In genomic region chr8:126032776-126033175, GRCm38 (mm10) we compare ENCODE assay signal across 35 mouse cellular contexts. TPM values are rescaled to one million over a fixed set of nuclear protein-coding genes. Genes with fewer than 3 reads are reported as not detected.
DNase-seq lines count a peak whose midpoint lies in the region; ATAC-seq and TF ChIP-seq lines count a peak whose summit lies in the region.
"Had no signal": no experiment of that assay in that cellular context is flagged by ENCODE, and none has a peak within 500 bp of the region (broad histone marks: within the 10 kb centered on the region; RNA-seq: fewer than 3 reads in every experiment).

No protein-coding gene starts in this region.

- peaks cover 11% of the 10 kb centered on the region; the same call in 1 of the 2 replicates for H3K4me1 ChIP-seq in embryonic facial prominence, embryonic 13.5 days
- no peaks in the 10 kb centered on the region for H3K4me1 ChIP-seq in embryonic facial prominence, embryonic 10.5 days
- H3K4me1 ChIP-seq in limb, embryonic 14.5 days (ENCODE audit: control insufficient read depth, insufficient read depth, low read length), result peaks cover under 1% of the 10 kb centered on the region; the same call in 1 of the 2 replicates
- H3K4me1 ChIP-seq in limb, embryonic 10.5 days, result no peaks in the 10 kb centered on the region; the same call in 1 of the 2 replicates
- H3K4me1 ChIP-seq: heart, embryonic 12.5 days; intestine, embryonic 15.5 days; liver, embryonic 13.5 days; megakaryocyte, embryonic 14.5 days; midbrain, embryonic 12.5 days; neural tube, embryonic 12.5 days had no signal

- no peak for ATAC-seq in embryonic facial prominence, embryonic 13.5 days (ENCODE audit: insufficient number of reproducible peaks, insufficient read depth, low FRiP score, low TSS enrichment, low read depth)
- no peak for ATAC-seq in limb, embryonic 14.5 days (ENCODE audit: low FRiP score, low read depth)
- ATAC-seq: CD4-positive, CD25-positive, alpha-beta regulatory T cell, adult 4 months; forebrain, embryonic 16.5 days; intestine, embryonic 15.5 days; lung, postnatal 0 days had no signal

- WGBS in embryonic facial prominence, embryonic 13.5 days, result 62% methylated on average over 6 of the region's 6 CpGs
- 83% methylated on average over 6 of the region's 6 CpGs for WGBS in embryonic facial prominence, embryonic 10.5 days
- 61% methylated on average over 6 of the region's 6 CpGs for WGBS in limb, embryonic 14.5 days
- WGBS in limb, embryonic 10.5 days, result 83% methylated on average over 6 of the region's 6 CpGs

- H3K27me3 ChIP-seq in embryonic facial prominence, embryonic 13.5 days, result no peaks in the 10 kb centered on the region
- H3K27me3 ChIP-seq in embryonic facial prominence, embryonic 10.5 days (replicated peaks; ENCODE audit: low read depth, poor library complexity, severe bottlenecking), result no peaks in the 10 kb centered on the region
- no peaks in the 10 kb centered on the region for H3K27me3 ChIP-seq in limb, embryonic 14.5 days (ENCODE audit: control insufficient read depth, insufficient read depth, low read length)
- H3K27me3 ChIP-seq in limb, embryonic 10.5 days (ENCODE audit: low read depth, poor library complexity, severe bottlenecking), result no peaks in the 10 kb centered on the region
- H3K27me3 ChIP-seq: embryonic facial prominence, embryonic 15.5 days; heart, embryonic 12.5 days; hindbrain, embryonic 15.5 days; intestine, embryonic 15.5 days; limb, embryonic 15.5 days; liver, embryonic 13.5 days; midbrain, embryonic 12.5 days; neural tube, embryonic 12.5 days had no signal

- 0 out of 2 replicates have a peak overlapping the region, but pooled peaks have one; percentile 11 for H3K27ac ChIP-seq in embryonic facial prominence, embryonic 13.5 days
- no peak overlapping the region for H3K27ac ChIP-seq in embryonic facial prominence, embryonic 10.5 days (replicated peaks)
- H3K27ac ChIP-seq in limb, embryonic 14.5 days (replicated peaks; ENCODE audit: low read depth, low read length), result no peak overlapping the region
- no peak overlapping the region for H3K27ac ChIP-seq in limb, embryonic 10.5 days
- H3K27ac ChIP-seq: embryonic facial prominence, embryonic 15.5 days; gastrocnemius, adult 2 months; hindbrain, embryonic 15.5 days; intestine, embryonic 15.5 days; left cerebral cortex, adult 2 months; limb, embryonic 15.5 days; liver, embryonic 13.5 days; midbrain, embryonic 12.5 days; neural tube, embryonic 12.5 days; stomach, postnatal 0 days had no signal

- TF ChIP-seq POLR2A in limb, embryonic 14.5 days (IDR thresholded peaks at IDR 0.05; ENCODE audit: borderline replicate concordance, extremely low read depth, insufficient read depth, insufficient read length), result no peak

- no peak for DNase-seq in embryonic facial prominence, embryonic 10.5 days (ENCODE audit: low spot score)
- DNase-seq in limb, embryonic 14.5 days (ENCODE audit: low spot score), result peak; percentile 52
- DNase-seq in limb, embryonic 10.5 days (ENCODE audit: low spot score), result no peak
- peak; percentile 83 to 85 for DNase-seq in cerebellum, postnatal 10 days
- no peak for DNase-seq in retina, postnatal 1 day
- no peak for DNase-seq in kidney, postnatal 36 days
- DNase-seq: adrenal gland, adult 2 months; adrenal gland, postnatal 36 days; embryo, embryonic 11 days; gastrocnemius, adult 2 months; gastrocnemius, postnatal 36 days; heart, adult 18-20 months; heart, postnatal 4 days; kidney, adult 2 months; liver, embryonic 13.5 days; lung, adult 18-20 months; lung, postnatal 4 days; right cerebral cortex, postnatal 4 days; thymus, adult 2 months; thymus, postnatal 36 days had no signal

- H3K4me3 ChIP-seq in embryonic facial prominence, embryonic 13.5 days, result no peak overlapping the region
- no peak overlapping the region for H3K4me3 ChIP-seq in embryonic facial prominence, embryonic 10.5 days
- no peak overlapping the region for H3K4me3 ChIP-seq in limb, embryonic 14.5 days (replicated peaks; ENCODE audit: low read length)
- H3K4me3 ChIP-seq in limb, embryonic 10.5 days, result no peak overlapping the region
- H3K4me3 ChIP-seq: embryonic facial prominence, embryonic 15.5 days; gastrocnemius, adult 2 months; heart, embryonic 12.5 days; hindbrain, embryonic 15.5 days; intestine, embryonic 15.5 days; left cerebral cortex, adult 2 months; limb, embryonic 15.5 days; liver, embryonic 13.5 days; megakaryocyte, embryonic 14.5 days; midbrain, embryonic 12.5 days; myocyte; neural tube, embryonic 12.5 days had no signal

- no peaks in the 10 kb centered on the region for H3K9me3 ChIP-seq in embryonic facial prominence, embryonic 13.5 days
- H3K9me3 ChIP-seq in embryonic facial prominence, embryonic 10.5 days, result no peaks in the 10 kb centered on the region
- no peaks in the 10 kb centered on the region for H3K9me3 ChIP-seq in limb, embryonic 14.5 days (ENCODE audit: control insufficient read depth, low read length)
- no peaks in the 10 kb centered on the region for H3K9me3 ChIP-seq in limb, embryonic 10.5 days (replicated peaks)
- H3K9me3 ChIP-seq: embryonic facial prominence, embryonic 15.5 days; heart, embryonic 12.5 days; hindbrain, embryonic 15.5 days; intestine, embryonic 15.5 days; limb, embryonic 15.5 days; liver, embryonic 13.5 days; megakaryocyte, embryonic 14.5 days; midbrain, embryonic 12.5 days; neural tube, embryonic 12.5 days had no signal

- H3K9ac ChIP-seq in embryonic facial prominence, embryonic 13.5 days, result no peak overlapping the region
- H3K9ac ChIP-seq in limb, embryonic 14.5 days (ENCODE audit: low read depth, low read length, severe bottlenecking), result no peak overlapping the region
- H3K9ac ChIP-seq: embryonic facial prominence, embryonic 15.5 days; heart, embryonic 12.5 days; hindbrain, embryonic 15.5 days; intestine, embryonic 15.5 days; limb, embryonic 15.5 days; liver, embryonic 13.5 days; midbrain, embryonic 12.5 days; neural tube, embryonic 12.5 days had no signal

- no peak overlapping the region for H3K4me2 ChIP-seq in embryonic facial prominence, embryonic 13.5 days
- H3K4me2 ChIP-seq in limb, embryonic 14.5 days (replicated peaks; ENCODE audit: low read depth, low read length, severe bottlenecking), result no peak overlapping the region
- H3K4me2 ChIP-seq: embryonic facial prominence, embryonic 15.5 days; heart, embryonic 12.5 days; hindbrain, embryonic 15.5 days; intestine, embryonic 15.5 days; limb, embryonic 15.5 days; liver, embryonic 13.5 days; midbrain, embryonic 12.5 days; neural tube, embryonic 12.5 days had no signal

- H3K36me3 ChIP-seq in embryonic facial prominence, embryonic 13.5 days, result no peaks in the 10 kb centered on the region
- no peaks in the 10 kb centered on the region for H3K36me3 ChIP-seq in embryonic facial prominence, embryonic 10.5 days (replicated peaks)
- 0 out of 2 replicates have a peak, but pooled peaks cover 2% of the 10 kb centered on the region for H3K36me3 ChIP-seq in limb, embryonic 14.5 days (ENCODE audit: control insufficient read depth, insufficient read depth, low read length)
- no peaks in the 10 kb centered on the region for H3K36me3 ChIP-seq in limb, embryonic 10.5 days
- H3K36me3 ChIP-seq: embryonic facial prominence, embryonic 15.5 days; heart, embryonic 12.5 days; intestine, embryonic 15.5 days; liver, embryonic 13.5 days; midbrain, embryonic 12.5 days; neural tube, embryonic 12.5 days had no signal

RNA-seq across cellular contexts. Expression of gene Kcnk1, which starts 37.8 kb away (rescaled TPM):
- 19.8 and 22.2 TPM in 2 replicates for polyA plus RNA-seq in embryonic facial prominence, embryonic 13.5 days (2015; fragmentation: Nextera tagmentation; extraction: Ambion mirVana)
- polyA plus RNA-seq in embryonic facial prominence, embryonic 10.5 days (2016; fragmentation: Nextera tagmentation; extraction: Ambion mirVana), result 17.0 and 17.9 TPM in 2 replicates
- polyA plus RNA-seq in limb, embryonic 14.5 days (2012; rRNA removed), result 16.1 and 19.7 TPM in 2 replicates
- polyA plus RNA-seq in limb, embryonic 14.5 days (2014; fragmentation: Nextera tagmentation; extraction: Ambion mirVana), result 27.3 and 27.6 TPM in 2 replicates
- polyA plus RNA-seq in limb, embryonic 10.5 days (2016; fragmentation: Nextera tagmentation; extraction: Ambion mirVana), result 9.2 and 10.1 TPM in 2 replicates
- polyA plus RNA-seq: CD4-positive, CD25-positive, alpha-beta regulatory T cell, adult 4 months; myocyte had no signal

Comparison
In these comparisons a context has a peak if more than half of its experiments do, and no peak if none do; other contexts are left out.
1. DNase-seq: peak in limb, embryonic 14.5 days (single experiment) and cerebellum, postnatal 10 days (2 of 2); none in embryonic facial prominence, embryonic 10.5 days (single experiment), limb, embryonic 10.5 days (single experiment), retina, postnatal 1 day (single experiment) and kidney, postnatal 36 days (0 of 2).